Mouse (Mus musculus): ENCODE results near the gene Tgm7.

- TF ChIP-seq CTCF (IDR thresholded peaks at IDR 0.05; ENCODE audit: extremely low read depth, insufficient read depth, low read length): no peak
- TF ChIP-seq POLR2A (IDR thresholded peaks at IDR 0.05; ENCODE audit: extremely low read depth, insufficient read depth, low read length): no peak
Observed at GRCm38 (mm10) chr2:121119260-121119659, 9.7 kb upstream of the Tgm7 start.
